ENCODE assay signal across 8 mouse cellular contexts in the genomic region with DNA sequence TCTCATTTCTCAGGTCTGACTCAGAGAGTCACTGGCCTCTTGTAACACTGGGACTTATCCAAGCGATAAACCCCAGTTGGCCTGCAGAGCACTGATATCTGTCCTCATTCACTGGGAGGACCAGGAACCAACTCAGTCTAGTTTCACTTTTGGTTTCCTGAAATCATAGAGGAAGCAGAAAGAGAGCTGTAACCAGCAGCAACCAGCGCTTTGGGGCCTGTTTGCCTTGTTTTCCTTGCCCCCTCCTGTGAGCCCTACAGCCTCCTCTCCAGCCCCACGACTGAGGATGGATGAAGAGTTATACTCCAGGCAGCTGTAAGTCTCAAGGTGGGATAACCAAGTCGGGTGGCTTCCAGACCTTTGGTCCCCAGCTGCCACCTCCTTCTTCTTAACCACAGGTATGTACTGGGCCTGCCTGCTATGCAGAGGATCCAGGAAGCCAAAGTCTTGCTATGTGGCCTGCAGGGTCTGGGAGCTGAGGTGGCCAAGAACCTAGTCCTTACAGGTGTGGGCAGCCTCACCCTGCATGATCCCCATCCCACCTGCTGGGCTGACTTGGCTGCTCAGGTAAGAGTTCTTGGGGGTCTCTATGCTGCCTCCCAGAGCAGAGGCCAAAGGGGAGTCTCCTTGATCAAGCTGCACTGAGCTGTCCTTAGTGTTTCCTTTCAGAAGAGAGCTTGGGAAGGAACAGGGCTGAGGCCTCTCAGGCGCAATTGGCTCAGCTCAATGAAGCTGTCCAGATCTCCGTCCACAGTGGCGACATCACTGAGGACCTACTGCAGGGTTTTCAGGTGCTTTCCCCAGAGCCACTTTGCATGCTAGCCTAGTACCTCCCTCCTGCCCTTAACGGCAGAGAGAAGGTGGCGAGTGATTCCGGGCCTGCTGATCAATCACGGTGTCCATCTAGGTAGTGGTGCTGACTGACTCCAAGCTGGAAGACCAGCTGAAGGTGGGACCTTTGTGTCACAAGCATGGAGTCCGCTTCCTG. TPM values are rescaled to one million over a fixed set of nuclear protein-coding genes. Genes with fewer than 3 reads are reported as not detected.
A peak's percentile ranks its signal among the peaks of the same experiment; 100 is the strongest.
DNase-seq lines count a peak whose midpoint lies in the region; ATAC-seq and TF ChIP-seq lines count a peak whose summit lies in the region.

A gene (plus strand): TSS at position 107 of the 988 bp plus-strand sequence.

- H3K4me1 ChIP-seq in testis, adult 2 months (ENCODE audit: control insufficient read depth, insufficient read depth, low read length), result 0 out of 2 replicates have a peak, but pooled peaks cover 2% of the 10 kb centered on the region
- peaks cover 25% of the 10 kb centered on the region for H3K4me1 ChIP-seq in limb, embryonic 15.5 days

- H3K9ac ChIP-seq in limb, embryonic 15.5 days, result no peak within 1 kb of the TSS

- WGBS in limb, embryonic 15.5 days, result 65% methylated on average over 12 of the region's 12 CpGs

- TF ChIP-seq CTCF in testis, adult 2 months (IDR thresholded peaks at IDR 0.05; ENCODE audit: control insufficient read depth, insufficient read depth, insufficient replicate concordance, low read depth, low read length), result no peak

- no peaks in the 10 kb centered on the region for H3K27me3 ChIP-seq in testis, adult 2 months (ENCODE audit: control insufficient read depth, insufficient read depth, low read length)
- H3K27me3 ChIP-seq in limb, embryonic 15.5 days, result no peaks in the 10 kb centered on the region

- no peak for ATAC-seq in limb, embryonic 15.5 days (ENCODE audit: insufficient number of reproducible peaks, low FRiP score, low TSS enrichment, low read depth)

- no peak for TF ChIP-seq POLR2A in testis, adult 2 months (IDR thresholded peaks at IDR 0.05; ENCODE audit: control insufficient read depth, low read depth, low read length)

- no peak within 1 kb of the TSS for H3K4me2 ChIP-seq in limb, embryonic 15.5 days

- no peaks in the 10 kb centered on the region for H3K36me3 ChIP-seq in testis, adult 2 months (ENCODE audit: control insufficient read depth, insufficient read depth, low read length)
- peaks cover 5% of the 10 kb centered on the region; the same call in 1 of the 2 replicates for H3K36me3 ChIP-seq in limb, embryonic 15.5 days

- no peaks in the 10 kb centered on the region for H3K9me3 ChIP-seq in limb, embryonic 15.5 days

- no peak for DNase-seq in testis, postnatal 14 days (ENCODE audit: low spot score)
- DNase-seq in c-Kit-positive CD71-positive TER-119-negative erythroid progenitor cells, embryonic 14.5 days (ENCODE audit: low read depth), result peak; percentile 93
- DNase-seq in heart, postnatal 25 days (ENCODE audit: low spot score), result no peak
- DNase-seq in spleen, adult 12 weeks (ENCODE audit: low spot score), result peak; percentile 67
- DNase-seq in layer of hippocampus, postnatal 10 days (ENCODE audit: low spot score in 2 of 2), result no peak
- no peak for DNase-seq in gastrocnemius, adult 8-10 months (ENCODE audit: low spot score in 2 of 2)

- intact Hi-C loops in heart, postnatal 25 days (cut with DNase I), result no loop called here

- peak within 1 kb of the TSS; percentile 68 for H3K27ac ChIP-seq in testis, adult 2 months (ENCODE audit: control insufficient read depth, insufficient read depth, low read depth, low read length)
- peak within 1 kb of the TSS; percentile 60 for H3K27ac ChIP-seq in limb, embryonic 15.5 days

- peak within 1 kb of the TSS; percentile 17; the same call in 1 of the 2 replicates for H3K4me3 ChIP-seq in testis, adult 2 months (ENCODE audit: control insufficient read depth, low read depth, low read length)
- no peak within 1 kb of the TSS for H3K4me3 ChIP-seq in limb, embryonic 15.5 days

RNA-seq across cellular contexts. Expression of the gene that starts here (rescaled TPM):
- 2.0 and 3.5 TPM in 2 replicates for polyA plus RNA-seq in testis, adult 2 months (2012; rRNA removed)
- total RNA-seq in heart, postnatal 25 days (2021), result 10 to 100 TPM; 12.0 to 14.9 TPM
- 22.7 and 24.9 TPM in 2 replicates for polyA plus RNA-seq in limb, embryonic 15.5 days (2015; fragmentation: Nextera tagmentation; extraction: Ambion mirVana)
- total RNA-seq in layer of hippocampus, postnatal 10 days (2021), result 1 to 10 TPM; 3.7 to 4.1 TPM
- 1 to 10 TPM; 2.2 to 2.7 (median 2.5) TPM for total RNA-seq in gastrocnemius, adult 8-10 months (2022)

Comparison
In these comparisons a context has a peak if more than half of its experiments do, and no peak if none do; other contexts are left out.
1. DNase-seq: peak in c-Kit-positive CD71-positive TER-119-negative erythroid progenitor cells, embryonic 14.5 days (single experiment) and spleen, adult 12 weeks (single experiment); none in testis, postnatal 14 days (single experiment), heart, postnatal 25 days (single experiment), layer of hippocampus, postnatal 10 days (0 of 2) and gastrocnemius, adult 8-10 months (0 of 2).